Mouse (Mus musculus) liver, embryonic 14.5 days (tissue): ENCODE results near the gene Ptpn14. TPM values are rescaled to one million over a fixed set of nuclear protein-coding genes. Genes with fewer than 3 reads are reported as not detected.

ENCODE experiments used
- ATAC-seq: fragments of 200-750 bp; cut with Nextera tagmentation; 2 replicates; pipeline ENCODE4 v1.8.0; 2017; ENCODE audit warnings: moderate number of reproducible peaks, mild to moderate bottlenecking, moderate library complexity; ENCODE audit not compliant: insufficient read depth
- DNase-seq, 3 experiments: peaks; one replicate each; pipeline ENCODE4 v3.0.0-alpha.2; 2012 to 2013; ENCODE audit warnings: low read depth in 3 of 3, low spot score in 3 of 3
- H3K27ac ChIP-seq: fragments of 300-500 bp; sonication (generic); 2 replicates; pipeline ENCODE4 v1.5.1; 2014; ENCODE audit warnings: moderate library complexity, mild to moderate bottlenecking, control low read depth, inconsistent platforms
- H3K27me3 ChIP-seq: fragments of 300-500 bp; sonication (generic); 2 replicates; pipeline ENCODE4 v1.6.1; 2014; ENCODE audit warnings: mild to moderate bottlenecking, low read length, moderate library complexity; ENCODE audit not compliant: control insufficient read depth, insufficient read depth
- H3K36me3 ChIP-seq: fragments of 300-500 bp; sonication (generic); replicated peaks from 2 replicates; pipeline ENCODE4 v1.6.1; 2014; ENCODE audit warnings: low read depth; ENCODE audit not compliant: control insufficient read depth, insufficient read depth
- H3K4me1 ChIP-seq, 2 experiments: fragments of 200-500 bp in 1 of 2; fragments of 300-500 bp in 1 of 2; sonication (generic) in 1 of 2; replicated peaks; 2 replicates each; pipeline ENCODE4 v1.6.1; 2012 to 2014; ENCODE audit warnings: antibody characterized with exemption in 1 of 2, inconsistent platforms in 1 of 2, low read length in 1 of 2; ENCODE audit not compliant: control insufficient read depth in 2 of 2, insufficient read depth in 2 of 2
- H3K4me2 ChIP-seq: fragments of 300-500 bp; sonication (generic); 2 replicates; pipeline ENCODE4 v1.6.1; 2014; ENCODE audit warnings: low read depth, mild to moderate bottlenecking, control low read depth, moderate library complexity
- H3K4me3 ChIP-seq, 2 experiments: fragments of 200-500 bp in 1 of 2; fragments of 300-500 bp in 1 of 2; sonication (generic) in 1 of 2; 2 replicates each; pipeline ENCODE4 v1.5.1; 2012 to 2014; ENCODE audit warnings: low read depth in 2 of 2, low read length in 2 of 2, mild to moderate bottlenecking in 2 of 2, control low read depth in 1 of 2, inconsistent platforms in 1 of 2, moderate library complexity in 1 of 2; ENCODE audit not compliant: insufficient read depth in 1 of 2
- H3K9ac ChIP-seq: fragments of 300-500 bp; sonication (generic); replicated peaks from 2 replicates; pipeline ENCODE4 v1.6.1; 2014; ENCODE audit warnings: mild to moderate bottlenecking, control low read depth, moderate library complexity
- H3K9me3 ChIP-seq: fragments of 300-500 bp; sonication (generic); 2 replicates; pipeline ENCODE4 v1.6.1; 2016; ENCODE audit warnings: low read length, mixed read lengths; ENCODE audit not compliant: control insufficient read depth
- CTCF ChIP-seq: IDR thresholded peaks from 2 replicates; pipeline ENCODE4 v1.5.1; 2016; ENCODE audit warnings: antibody characterized with exemption, low read depth, control low read depth
- EP300 ChIP-seq: IDR thresholded peaks from 2 replicates; pipeline ENCODE4 v1.6.1; 2016; ENCODE audit warnings: antibody characterized with exemption, low read depth
- WGBS: fragments of 180-500 bp; shearing (Covaris S2); extraction: QIAGEN DNeasy Blood & Tissue Kit; methylation state at CpG from one replicate; pipeline ENCODE4 v1.1.7; 2014; ENCODE audit not compliant: insufficient replicate concordance; 5-methylcytosine and 5-hydroxymethylcytosine counted together
- polyA plus RNA-seq, 2 experiments: library from polyadenylated mRNA; depleted of rRNA in 1 of 2; stranded (reverse) in 1 of 2; unstranded in 1 of 2; fragments of >200 nt; fragmentation: Nextera tagmentation in 1 of 2; extraction: Ambion mirVana in 1 of 2; gene quantifications; 2 replicates each; pipeline versions ENCODE4 v1.2.1 to v1.2.3; 2012 to 2014

Gene Ptpn14
- polyA plus RNA-seq, 2 experiments, result 0.22 to 0.50 TPM

DNA sequence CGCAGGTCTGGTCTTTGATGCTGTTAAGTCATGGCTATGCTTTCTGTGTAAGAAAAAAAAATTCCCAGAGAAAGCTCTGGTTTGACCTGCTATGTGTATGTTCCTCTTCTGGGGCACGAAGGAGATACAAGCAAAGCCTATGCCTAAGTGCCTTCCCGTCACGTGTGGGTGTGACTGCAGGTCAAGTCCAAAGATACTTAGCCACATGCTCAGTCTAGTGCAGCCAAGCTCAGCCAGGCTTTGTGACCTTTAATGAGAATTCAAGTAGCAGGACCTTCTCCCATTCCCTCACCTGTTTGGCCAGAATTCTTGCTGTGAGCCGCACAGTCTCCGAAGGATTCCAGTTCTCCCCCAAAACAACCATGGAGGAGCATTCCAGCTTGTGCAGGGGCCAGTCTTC is 171.5 kb downstream of the Ptpn14 start:
- Histone ChIP-seq H3K9me3 (no peaks in the 10 kb centered on the region), H3K4me3 (no peak overlapping the region), H3K4me1 (no peaks in the 10 kb centered on the region), H3K27me3 (no peaks in the 10 kb centered on the region), H3K4me2 (no peak overlapping the region), H3K36me3 (no peaks in the 10 kb centered on the region; the same call in 1 of the 2 replicates), H3K27ac (no peak overlapping the region), H3K9ac (no peak overlapping the region)
- TF ChIP-seq CTCF, result no peak
- no peak for TF ChIP-seq EP300
- ATAC-seq (no peak), DNase-seq (no peak)
- 83% methylated on average over 6 of the region's 6 CpGs for WGBS

- Histone ChIP-seq H3K9ac (no peak overlapping the region), H3K36me3 (no peaks in the 10 kb centered on the region; the same call in 1 of the 2 replicates), H3K4me1 (no peaks in the 10 kb centered on the region), H3K27me3 (no peaks in the 10 kb centered on the region), H3K9me3 (no peaks in the 10 kb centered on the region), H3K27ac (no peak overlapping the region), H3K4me3 (no peak overlapping the region), H3K4me2 (no peak overlapping the region)
- TF ChIP-seq EP300 (no peak), CTCF (no peak)
- ATAC-seq, result no peak
- no peak for DNase-seq
- WGBS, result 86% methylated on average over 9 of the region's 9 CpGs
Measured at GRCm38 (mm10) chr1:189902413-189902812, 174.3 kb downstream of the Ptpn14 start.

DNA sequence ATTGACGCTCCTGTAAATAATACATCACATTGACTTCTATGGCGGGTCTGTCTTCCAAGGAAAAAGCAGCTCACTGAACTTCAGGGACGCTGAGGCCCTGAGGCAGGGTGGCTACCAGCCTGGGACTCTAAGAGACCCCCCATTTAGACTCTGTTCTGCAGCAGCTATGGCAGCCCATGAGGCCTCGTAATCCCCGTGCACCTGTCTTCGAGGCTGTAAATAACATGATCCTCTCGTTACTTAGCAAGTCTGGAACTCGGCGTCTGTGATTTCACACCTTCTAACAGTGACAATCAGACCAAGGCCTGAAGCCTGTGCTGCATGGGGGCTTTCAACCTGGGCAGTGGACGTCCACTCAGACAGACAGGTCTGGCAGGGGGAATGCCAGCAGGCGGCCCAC is 175.1 kb downstream of the Ptpn14 start:
- no peak overlapping the region for H3K4me2 ChIP-seq
- 83% methylated on average over 11 of the region's 11 CpGs for WGBS
- DNase-seq (no peak), ATAC-seq (no peak)
- no peaks in the 10 kb centered on the region for H3K4me1 ChIP-seq
- no peaks in the 10 kb centered on the region for H3K27me3 ChIP-seq
- no peaks in the 10 kb centered on the region; the same call in 1 of the 2 replicates for H3K36me3 ChIP-seq
- H3K9me3 ChIP-seq, result no peaks in the 10 kb centered on the region
- no peak overlapping the region for H3K27ac ChIP-seq
- no peak for TF ChIP-seq CTCF
- TF ChIP-seq EP300, result no peak
- no peak overlapping the region for H3K4me3 ChIP-seq
- H3K9ac ChIP-seq, result no peak overlapping the region

GRCm38 (mm10) chr1:189910685-189911345 is 182.7 kb downstream of the Ptpn14 start:
- no peak overlapping the region for H3K4me2 ChIP-seq
- DNase-seq (no peak), ATAC-seq (no peak)
- H3K4me1 ChIP-seq, result no peaks in the 10 kb centered on the region
- H3K27ac ChIP-seq, result no peak overlapping the region
- no peak overlapping the region for H3K9ac ChIP-seq
- TF ChIP-seq CTCF (no peak), EP300 (no peak)
- H3K9me3 ChIP-seq, result no peaks in the 10 kb centered on the region
- no peak overlapping the region for H3K4me3 ChIP-seq
- no peaks in the 10 kb centered on the region for H3K27me3 ChIP-seq
- WGBS, result 80% methylated on average over 13 of the region's 13 CpGs
- no peaks in the 10 kb centered on the region for H3K36me3 ChIP-seq

- no peak overlapping the region for H3K4me2 ChIP-seq
- no peaks in the 10 kb centered on the region for H3K9me3 ChIP-seq
- no peaks in the 10 kb centered on the region for H3K27me3 ChIP-seq
- H3K27ac ChIP-seq, result no peak overlapping the region
- DNase-seq, result no peak
- no peak overlapping the region for H3K4me3 ChIP-seq
- no peak for TF ChIP-seq CTCF
- TF ChIP-seq EP300, result no peak
- no peak for ATAC-seq
- no peaks in the 10 kb centered on the region for H3K36me3 ChIP-seq
- WGBS, result 78% methylated on average over 21 of the region's 21 CpGs
- no peak overlapping the region for H3K9ac ChIP-seq
- H3K4me1 ChIP-seq, result no peaks in the 10 kb centered on the region; a peak in 1 of 4 replicates
Measured at GRCm38 (mm10) chr1:189913093-189913760, 185.2 kb downstream of the Ptpn14 start.
